Mouse (Mus musculus) adrenal gland, adult 18-20 months (tissue): ENCODE measurements around the gene Rspo4. TPM values are rescaled to one million over a fixed set of nuclear protein-coding genes. Genes with fewer than 3 reads are reported as not detected.
A peak's percentile ranks its signal among the peaks of the same experiment; 100 is the strongest.

Experiments
- DNase-seq, 2 experiments: peaks; one replicate each; pipeline ENCODE4 v3.0.0; 2021 to 2022; ENCODE audit warnings: low spot score in 2 of 2
- total RNA-seq, 2 experiments: library from RNA; stranded (reverse); gene quantifications; 1 replicate in 1 of 2; 2 replicates in 1 of 2; pipeline ENCODE4 v1.2.3; 2021

Gene Rspo4
- total RNA-seq, 2 experiments from 2014 or later: 0.70 to 2.8 TPM

DNA sequence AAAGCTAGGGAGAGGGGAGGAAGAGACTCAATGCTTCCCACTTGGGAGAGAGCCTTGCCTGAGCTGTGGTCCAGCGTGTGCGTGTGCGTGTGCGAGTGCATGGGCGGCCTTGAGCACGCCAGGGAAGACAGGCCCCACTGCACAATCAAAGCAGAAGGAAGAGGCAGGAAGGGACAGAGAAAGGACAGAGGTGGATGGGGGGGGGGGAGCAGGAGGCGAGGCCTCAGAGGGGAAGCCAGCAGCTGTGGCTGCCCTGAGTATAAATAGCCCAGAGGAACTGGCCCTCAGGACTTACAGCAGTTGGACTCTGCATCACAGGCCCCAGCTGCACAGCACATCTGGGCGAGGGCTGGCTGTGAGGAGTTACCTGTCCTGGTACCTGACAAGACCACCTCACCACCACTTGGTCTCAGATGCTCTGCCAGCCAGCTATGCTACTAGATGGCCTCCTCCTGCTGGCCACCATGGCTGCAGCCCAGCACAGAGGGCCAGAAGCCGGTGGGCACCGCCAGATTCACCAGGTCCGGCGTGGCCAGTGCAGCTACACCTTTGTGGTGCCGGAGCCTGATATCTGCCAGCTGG, 68.3 kb downstream of the Rspo4 start, which contains the start of gene Angpt4:
Angpt4 (plus strand) TSS at position 292 of the 582 bp plus-strand sequence.
- DNase-seq: no peak

DNA sequence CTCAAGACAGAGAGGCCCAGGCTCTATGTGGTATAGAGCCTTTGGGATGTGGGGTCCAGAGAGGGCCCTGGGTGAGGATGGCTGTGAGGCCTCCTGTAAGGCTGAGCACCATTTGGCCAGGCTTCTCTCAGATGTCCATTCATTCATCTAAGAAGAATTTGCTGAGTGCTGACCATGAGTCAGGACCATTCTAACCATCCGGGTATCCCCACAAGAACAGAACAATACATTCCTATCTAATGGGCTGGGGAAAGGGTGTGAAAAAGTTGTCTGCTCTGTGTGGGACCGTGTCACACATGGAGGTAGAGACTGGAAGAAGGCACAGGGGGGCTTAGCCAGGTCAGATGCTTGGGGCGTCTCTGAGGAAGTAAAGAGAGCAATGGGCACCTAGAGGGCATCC, 69.0 kb downstream of the Rspo4 start:
- no peak for DNase-seq

DNA sequence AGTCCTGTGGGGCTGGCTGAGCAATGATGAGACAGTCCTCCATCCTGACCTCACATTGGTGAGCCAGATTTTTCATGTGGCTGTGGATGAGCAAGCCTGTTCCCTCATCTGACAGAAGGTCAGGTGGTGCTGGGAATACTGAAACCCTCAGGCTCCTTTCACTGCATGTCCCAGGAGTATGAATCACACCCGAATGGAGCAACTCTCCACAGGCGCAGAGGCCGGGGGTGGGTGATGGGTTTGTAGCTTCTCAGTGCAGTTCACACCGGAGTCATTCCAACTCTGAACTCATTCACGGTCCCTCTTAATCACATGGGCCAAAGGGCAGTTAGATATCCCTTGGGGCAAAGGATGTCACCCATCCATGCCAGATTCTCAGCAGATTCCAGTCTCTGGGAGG, 71.4 kb downstream of the Rspo4 start:
- DNase-seq: no peak

DNA sequence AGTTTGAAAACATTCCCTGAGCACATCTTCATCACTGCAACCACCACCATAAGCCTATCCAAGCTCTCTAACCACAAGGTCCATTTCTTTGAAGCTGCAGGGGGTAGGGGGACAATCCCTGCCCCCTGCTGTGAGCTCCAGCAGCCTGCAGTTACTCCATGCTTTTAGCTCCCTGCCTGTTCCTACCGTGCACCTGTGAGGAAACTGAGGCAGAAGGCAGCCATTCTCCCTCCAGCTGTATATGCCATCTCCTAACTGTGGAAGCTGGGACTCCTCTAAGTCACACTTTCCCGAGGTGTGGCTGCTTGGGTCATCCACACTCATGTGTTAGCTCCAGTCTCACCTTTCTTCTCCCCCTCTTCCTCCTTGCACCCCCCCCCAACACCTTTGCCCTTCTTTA, 72.4 kb downstream of the Rspo4 start:
- no peak for DNase-seq

DNA sequence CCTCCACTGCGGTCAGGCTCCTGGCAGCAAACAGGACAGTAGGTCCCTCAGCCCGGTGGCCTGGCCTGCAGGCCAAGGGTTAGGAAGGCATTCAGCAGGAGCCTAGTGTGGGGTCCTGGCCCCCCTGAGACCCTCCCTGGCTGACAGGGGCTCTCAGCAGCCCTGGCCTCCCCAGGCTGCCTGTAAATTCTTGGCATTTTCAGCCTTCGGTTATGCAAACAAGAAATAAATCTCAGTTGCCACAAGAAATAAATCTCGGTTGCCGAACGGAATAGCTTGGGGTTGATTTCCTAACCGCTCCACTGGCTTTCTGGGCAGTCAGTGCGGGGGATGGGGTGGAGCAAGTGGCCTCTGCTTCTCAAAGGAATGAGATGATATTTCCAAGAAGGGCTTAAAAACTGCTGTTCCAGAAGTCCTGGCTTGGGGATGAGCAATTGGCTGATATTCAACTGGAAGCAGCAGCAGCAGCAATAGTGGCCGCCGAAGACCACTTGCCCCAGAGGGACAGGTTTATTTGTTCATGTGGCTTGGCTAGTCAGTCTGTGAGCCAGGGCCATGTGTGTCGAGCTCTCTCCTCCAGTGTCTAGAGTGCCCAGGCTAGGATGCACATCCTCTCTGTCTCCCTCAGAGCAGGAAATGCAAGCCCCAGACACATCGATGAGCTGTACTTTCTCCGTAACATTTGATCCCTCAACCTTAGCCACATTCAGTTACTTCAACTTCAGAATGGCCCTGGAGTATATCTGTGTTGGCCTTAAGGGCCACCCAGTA, 73.5 kb downstream of the Rspo4 start:
- peak; percentile 29 to 36 for DNase-seq

DNA sequence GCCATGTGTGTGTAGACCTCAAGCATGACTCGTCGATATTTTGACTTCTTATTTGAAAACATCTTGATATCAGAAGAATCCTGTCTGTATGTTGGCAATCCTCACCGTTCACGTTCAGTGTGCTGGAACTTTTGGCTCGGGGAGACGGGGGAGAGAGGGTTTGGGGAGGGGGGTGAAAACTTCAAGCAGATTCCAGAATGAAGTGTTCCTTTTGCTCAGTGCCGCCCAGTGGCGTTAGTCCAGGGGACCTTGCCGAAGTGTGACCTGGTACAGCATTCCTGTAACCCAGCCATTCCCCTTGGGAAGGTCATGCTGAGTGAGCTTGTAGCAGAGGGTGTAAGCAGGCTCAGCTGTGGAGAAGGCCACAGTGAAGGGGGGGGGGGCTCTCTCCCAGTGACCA, 76.4 kb downstream of the Rspo4 start:
- DNase-seq: no peak

DNA sequence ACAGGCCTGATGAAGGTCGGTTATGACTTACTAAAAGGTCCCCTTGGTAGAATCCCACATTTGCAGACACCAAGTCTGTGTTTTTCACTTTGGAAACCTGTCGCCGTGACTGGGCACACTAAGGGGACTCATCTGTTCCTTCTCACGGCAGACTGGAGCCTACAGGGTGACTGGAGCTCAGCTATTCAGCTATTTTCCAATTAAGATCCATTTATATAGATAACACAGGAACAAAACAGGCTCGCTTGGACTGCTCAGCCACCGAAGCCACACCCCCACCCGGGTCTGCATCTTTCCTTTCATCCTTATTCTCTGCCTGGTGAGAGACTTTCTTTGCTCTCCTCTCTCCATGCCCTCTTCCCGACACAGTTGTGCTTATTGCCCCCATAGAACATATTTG, 78.3 kb downstream of the Rspo4 start:
- no peak for DNase-seq

DNA sequence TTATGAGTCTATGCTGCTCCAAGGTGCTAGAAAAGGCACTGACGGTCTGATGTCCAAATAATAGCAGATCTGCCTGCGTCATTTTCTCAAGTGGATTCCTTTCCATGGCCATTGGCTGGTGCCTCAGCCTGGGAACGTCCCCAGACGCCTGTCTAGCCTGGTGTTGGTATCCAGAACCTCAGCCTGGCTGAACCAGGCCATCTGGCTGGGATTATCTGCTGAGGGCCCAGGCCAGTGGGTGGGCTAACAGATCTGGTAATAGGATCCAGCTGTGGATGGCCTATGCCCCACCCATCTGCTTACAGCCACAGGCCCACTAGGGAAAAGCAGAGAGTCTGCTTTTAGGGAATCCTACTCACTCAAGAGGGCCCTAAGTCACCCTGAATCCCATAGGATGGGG, 78.9 kb downstream of the Rspo4 start:
- no peak for DNase-seq

Other genes with a start within 250 kb of the Rspo4 start
- gene Snph, start 210.3 kb upstream of the Rspo4 start, total RNA-seq: 10 to 100 TPM; 11.8 to 17.2 TPM
- gene Rad21l, start 174.4 kb upstream of the Rspo4 start, total RNA-seq: not detected
- under 1 TPM; 0.83 TPM for gene Tmem74b, start 140.9 kb upstream of the Rspo4 start, total RNA-seq
- 10 to 100 TPM; 29.7 to 31.0 TPM for gene Psmf1, start 98.7 kb upstream of the Rspo4 start, total RNA-seq
- 1 to 10 TPM in 1 of 2 experiments, under 1 TPM in 1; 0.36 to 1.2 TPM for gene Angpt4, start 68.3 kb downstream of the Rspo4 start, total RNA-seq
- gene Fam110a, start 137.3 kb downstream of the Rspo4 start, total RNA-seq: 10 to 100 TPM in 1 of 2 experiments, 1 to 10 TPM in 1; 6.6 to 10.3 TPM
- gene Slc52a3, start 153.6 kb downstream of the Rspo4 start, total RNA-seq: 1 to 10 TPM; 3.9 to 5.6 TPM
- gene Scrt2, start 238.6 kb downstream of the Rspo4 start, total RNA-seq: under 1 TPM; 0.36 to 0.58 TPM